Mouse (Mus musculus) heart, postnatal 36 days (tissue): ENCODE data around the gene Naa38. TPM values are rescaled to one million over a fixed set of nuclear protein-coding genes. Genes with fewer than 3 reads are reported as not detected.
A peak's percentile ranks its signal among the peaks of the same experiment; 100 is the strongest.
"Not testable (repeated sequence)": the region's sequence is repeated elsewhere in the genome, so short reads cannot be mapped to it uniquely, and the experiment has no call there.

Experiments
- DNase-seq, 2 experiments: peaks; one replicate each; pipeline ENCODE4 v3.0.0; 2021 to 2022
- intact Hi-C: fragments of 180-260 bp; cut with DNase I; formaldehyde crosslinking; loops from one replicate; pipeline ENCODE4 v1.15.1; 2025
- total RNA-seq, 2 experiments: library from RNA; stranded (reverse); gene quantifications; 2 replicates each; pipeline ENCODE4 v1.2.3; 2021

Gene Naa38
- total RNA-seq, 2 experiments from 2014 or later: 101 to 103 TPM

- DNase-seq: no peak
- intact Hi-C loops: no loop called here
Measured at GRCm38 (mm10) chr11:69372056-69372779, 23.1 kb upstream of the Naa38 start.

GRCm38 (mm10) chr11:69372780-69373170 is 22.5 kb upstream of the Naa38 start:
- no peak for DNase-seq
- intact Hi-C loops: no loop called here

- intact Hi-C loops: no loop called here
Measured at GRCm38 (mm10) chr11:69373223-69373965, 21.9 kb upstream of the Naa38 start.

GRCm38 (mm10) chr11:69375646-69376045 is 19.6 kb upstream of the Naa38 start:
- DNase-seq: no peak
- intact Hi-C loops: no loop called here

More at GRCm38 (mm10) chr11:69373223-69373965, 21.9 kb upstream of the Naa38 start:
- DNase-seq: no peak

- intact Hi-C loops: no loop called here
- no peak for DNase-seq
Measured at GRCm38 (mm10) chr11:69377766-69378165, 17.5 kb upstream of the Naa38 start.

- intact Hi-C loops: no loop called here
- no peak for DNase-seq
Measured at GRCm38 (mm10) chr11:69379600-69379999, 15.7 kb upstream of the Naa38 start.

GRCm38 (mm10) chr11:69381356-69381755 is 13.9 kb upstream of the Naa38 start:
- intact Hi-C loops: no loop called here
- no peak for DNase-seq

GRCm38 (mm10) chr11:69382478-69383105 is 12.7 kb upstream of the Naa38 start:
- DNase-seq: no peak
- intact Hi-C loops: no loop called here

- DNase-seq: no peak
- intact Hi-C loops: loop anchor here (5.0 kb wide), 2 partner anchors 53 to 193 kb away; no protein-coding TSS in a partner anchor
Measured at GRCm38 (mm10) chr11:69384979-69385378, 10.3 kb upstream of the Naa38 start.

GRCm38 (mm10) chr11:69386758-69387157 is 8.5 kb upstream of the Naa38 start:
- intact Hi-C loops: loop anchor here (5.0 kb wide), 2 partner anchors 54 to 194 kb away; no protein-coding TSS in a partner anchor
- no peak for DNase-seq

- intact Hi-C loops: loop anchor here (1.0 to 5.0 kb wide), 3 partner anchors 17 to 196 kb away; no protein-coding TSS in a partner anchor
- DNase-seq: no peak
Measured at GRCm38 (mm10) chr11:69388680-69389079, 6.6 kb upstream of the Naa38 start.

GRCm38 (mm10) chr11:69389531-69390399 is 5.5 kb upstream of the Naa38 start:
- intact Hi-C loops: loop anchor here (1.0 to 5.0 kb wide), 3 partner anchors 57 to 197 kb away; no protein-coding TSS in a partner anchor
- DNase-seq: peak in 1 of 2 experiments; percentile 42

GRCm38 (mm10) chr11:69390400-69391034 is 4.8 kb upstream of the Naa38 start:
- DNase-seq: peak; percentile 65 to 72
- intact Hi-C loops: loop anchor here (1.0 kb wide), 1 partner anchor 121 kb away; no protein-coding TSS in a partner anchor

- not testable (repeated sequence) for DNase-seq
- intact Hi-C loops: loop anchor here (5.0 kb wide), 1 partner anchor 297 kb away; the partner anchor contains the start of gene Per1
Measured at GRCm38 (mm10) chr11:69394591-69395167, 608 bp upstream of the Naa38 start.

GRCm38 (mm10) chr11:69395634-69396373 is 517 bp downstream of the Naa38 start:
- DNase-seq: peak; percentile 92 to 97
- intact Hi-C loops: loop anchor here (5.0 kb wide), 1 partner anchor 299 kb away; the partner anchor contains the start of gene Per1

GRCm38 (mm10) chr11:69396772-69397171 is 1.5 kb downstream of the Naa38 start:
- intact Hi-C loops: loop anchor here (5.0 kb wide), 1 partner anchor 299 kb away; the partner anchor contains the start of gene Per1
- peak; percentile 62 to 67 for DNase-seq

- DNase-seq: no peak
- intact Hi-C loops: loop anchor here (5.0 kb wide), 1 partner anchor 300 kb away; the partner anchor contains the start of gene Per1
Measured at GRCm38 (mm10) chr11:69397581-69398057, 2.3 kb downstream of the Naa38 start.

GRCm38 (mm10) chr11:69398059-69398458 is 2.8 kb downstream of the Naa38 start, which contains the start of gene Tmem88:
TSS of gene Tmem88 (minus strand) at chr11:69398234.
- intact Hi-C loops: loop anchor here (5.0 kb wide), 1 partner anchor 301 kb away; the partner anchor contains the start of gene Per1
- peak; percentile 58 to 70 for DNase-seq
